Mouse (Mus musculus) heart, postnatal 4 days (tissue): Measurements from ENCODE around the gene Gm9903. TPM values are rescaled to one million over a fixed set of nuclear protein-coding genes. Genes with fewer than 3 reads are reported as not detected.
A peak's percentile ranks its signal among the peaks of the same experiment; 100 is the strongest.

Experiments used
- DNase-seq: peaks from one replicate; pipeline ENCODE4 v3.0.0; 2021
- total RNA-seq, 2 experiments: library from RNA; stranded (reverse); gene quantifications; 2 replicates each; pipeline ENCODE4 v1.2.3; 2021

The Gm9903 gene
- 1 to 10 TPM; 1.2 to 1.5 TPM for total RNA-seq

GRCm38 (mm10) chr5:33629301-33629987, at the start of gene Gm9903, which contains the start of gene Fam53a:
TSS of gene Gm9903 (plus strand) at chr5:33629925.
TSS of gene Fam53a (minus strand) at chr5:33629635.
- peak; percentile 100 for DNase-seq

DNA sequence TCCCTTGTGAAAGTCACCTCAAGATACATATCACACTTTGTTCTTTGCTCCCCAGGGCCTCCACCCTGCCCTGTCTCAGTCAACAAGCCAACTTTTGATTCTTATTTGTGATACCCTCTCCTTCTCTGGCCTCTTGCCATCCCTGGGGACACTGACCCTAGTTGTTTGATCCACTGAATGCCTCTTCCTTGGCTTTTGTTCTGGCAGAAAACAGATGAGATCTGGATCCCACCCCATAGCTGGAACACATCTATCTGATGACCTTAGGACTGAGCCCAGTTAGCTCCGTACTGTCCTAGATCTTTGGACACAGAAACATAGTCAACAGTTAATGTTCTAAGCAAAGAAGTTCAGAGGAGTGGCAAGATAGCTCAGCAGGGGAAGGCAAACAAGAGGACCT, 49.4 kb upstream of the Gm9903 start:
- DNase-seq: no peak

DNA sequence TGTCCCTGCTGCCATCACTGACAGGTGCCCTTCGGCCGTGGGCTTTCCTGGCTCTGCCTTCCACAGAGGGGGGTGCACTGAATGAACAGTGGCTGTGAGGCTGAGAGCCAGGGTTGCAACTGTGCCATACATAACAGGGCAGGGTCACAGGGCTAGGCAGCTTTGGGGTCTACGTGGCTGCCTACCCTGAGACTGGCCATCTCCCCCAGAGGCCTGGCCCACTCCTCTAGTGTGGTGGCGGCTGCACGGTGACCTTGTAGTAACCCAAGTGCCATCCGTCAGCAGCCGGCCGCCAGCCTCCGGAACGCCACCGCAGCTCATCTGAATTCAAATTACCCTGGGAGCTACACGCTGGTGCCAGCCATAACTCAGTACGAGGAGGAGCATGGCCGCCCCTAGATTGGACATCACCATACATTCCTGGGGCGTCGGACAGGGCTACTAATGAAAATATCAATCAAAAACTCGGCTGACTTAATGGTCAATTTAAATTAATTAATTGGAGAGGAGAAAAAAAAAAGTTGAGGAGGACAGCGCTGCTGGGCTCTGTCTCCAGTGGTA, 42.1 kb upstream of the Gm9903 start:
- no peak for DNase-seq

DNA sequence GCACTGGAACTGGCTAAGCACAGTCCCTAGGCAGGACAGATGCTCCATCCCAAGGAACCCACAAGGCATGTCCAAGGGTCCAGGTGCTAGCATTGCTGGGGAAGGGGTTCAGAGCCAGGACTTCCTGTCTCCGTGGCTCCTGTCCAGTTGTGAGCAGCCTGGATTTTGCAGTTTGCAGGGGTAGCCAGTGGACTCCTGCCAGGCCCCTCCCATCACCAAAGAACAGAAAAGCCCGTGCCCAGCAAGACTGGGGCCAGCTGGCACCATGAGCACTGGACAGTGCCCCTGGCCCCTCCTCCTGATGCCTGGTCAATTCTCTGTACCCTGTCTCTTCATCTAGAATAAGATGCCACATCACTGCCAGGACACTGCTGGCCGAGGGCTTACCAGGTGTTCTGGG, 41.7 kb upstream of the Gm9903 start:
- DNase-seq: no peak

- peak; percentile 84 for DNase-seq
These were observed 40.4 kb upstream of the Gm9903 start for GRCm38 (mm10) chr5:33589221-33589888.

DNA sequence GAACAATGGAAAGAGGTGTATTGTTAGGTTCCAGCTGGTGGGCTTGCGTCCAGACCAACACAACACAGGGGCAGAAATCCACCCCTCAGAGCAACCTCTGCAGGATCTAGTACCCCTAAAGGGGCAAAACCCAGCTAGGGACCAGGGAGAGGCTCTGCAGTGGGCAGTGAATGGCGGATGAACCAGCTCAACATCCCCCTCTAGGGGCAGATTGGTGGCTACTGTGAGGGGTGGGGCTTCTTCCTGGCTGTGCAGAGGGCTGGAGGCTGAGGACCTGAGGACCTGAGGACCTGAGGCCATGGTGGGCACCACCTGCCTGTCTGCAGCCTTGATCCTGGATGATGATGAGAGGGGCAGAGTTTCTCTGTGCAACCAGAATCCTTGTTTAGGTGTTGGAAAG, 36.1 kb upstream of the Gm9903 start:
- peak; percentile 13 for DNase-seq

GRCm38 (mm10) chr5:33605314-33605713, 24.4 kb upstream of the Gm9903 start:
- DNase-seq: no peak

DNA sequence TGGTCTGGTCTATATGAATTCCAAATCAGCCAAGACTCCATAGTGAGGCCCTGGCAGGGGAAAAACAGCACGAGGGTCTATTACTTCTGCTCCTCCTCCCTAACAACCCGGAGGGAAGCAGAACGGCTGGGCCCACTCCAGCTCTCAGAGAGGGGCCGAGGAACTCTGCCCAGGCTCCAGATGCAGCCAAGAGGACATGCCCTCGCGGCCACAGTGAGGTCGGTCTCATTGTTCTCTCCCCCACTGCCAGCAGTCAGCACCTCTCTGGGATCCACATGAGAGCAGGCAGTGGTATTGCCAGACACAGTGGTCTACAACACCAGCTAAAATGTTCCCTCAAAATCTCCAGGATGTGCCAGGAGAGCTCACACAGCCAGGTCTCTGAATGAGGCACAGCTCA, 23.1 kb upstream of the Gm9903 start:
- DNase-seq: no peak

DNA sequence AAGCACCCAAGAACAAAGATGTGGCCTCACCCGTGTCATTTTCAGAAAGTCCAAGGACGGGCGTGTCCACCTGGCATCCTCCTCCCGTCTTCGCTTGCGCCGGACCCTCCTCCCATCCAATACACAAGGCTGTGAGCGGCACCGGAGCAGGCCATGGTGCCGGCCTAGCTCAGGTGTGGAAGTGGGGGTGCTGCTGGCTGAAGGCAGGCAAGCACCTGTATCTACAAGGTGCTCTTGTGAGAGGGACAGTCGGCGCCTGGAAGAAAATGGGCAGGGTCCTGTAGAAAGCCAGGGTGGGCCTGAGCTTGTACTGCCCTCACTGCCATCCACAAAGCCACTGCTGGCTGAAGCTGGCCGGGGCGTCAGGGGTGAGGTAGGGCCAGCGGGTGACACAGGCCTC, 22.3 kb upstream of the Gm9903 start:
- no peak for DNase-seq

DNA sequence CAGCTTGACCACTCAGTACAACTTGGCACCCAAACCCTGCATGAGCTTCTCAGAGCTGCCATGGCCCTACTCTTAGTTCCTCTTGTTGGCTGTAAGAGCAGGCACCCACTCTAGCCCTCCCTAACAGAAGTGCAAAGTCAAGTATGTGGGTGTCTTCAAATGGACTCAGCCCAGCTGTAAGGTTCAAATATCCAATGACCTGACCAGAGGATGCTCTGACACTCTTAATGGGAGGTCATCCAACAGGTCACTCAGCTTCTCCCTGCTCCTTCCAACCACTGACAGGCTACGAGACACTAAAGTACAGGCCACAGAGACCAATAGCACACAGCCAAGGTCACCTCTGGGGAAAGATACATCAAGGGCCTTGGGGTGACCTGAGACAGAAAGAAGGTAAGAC, 20.5 kb upstream of the Gm9903 start:
- DNase-seq: no peak

GRCm38 (mm10) chr5:33611795-33612194, 17.9 kb upstream of the Gm9903 start:
- DNase-seq: no peak

DNA sequence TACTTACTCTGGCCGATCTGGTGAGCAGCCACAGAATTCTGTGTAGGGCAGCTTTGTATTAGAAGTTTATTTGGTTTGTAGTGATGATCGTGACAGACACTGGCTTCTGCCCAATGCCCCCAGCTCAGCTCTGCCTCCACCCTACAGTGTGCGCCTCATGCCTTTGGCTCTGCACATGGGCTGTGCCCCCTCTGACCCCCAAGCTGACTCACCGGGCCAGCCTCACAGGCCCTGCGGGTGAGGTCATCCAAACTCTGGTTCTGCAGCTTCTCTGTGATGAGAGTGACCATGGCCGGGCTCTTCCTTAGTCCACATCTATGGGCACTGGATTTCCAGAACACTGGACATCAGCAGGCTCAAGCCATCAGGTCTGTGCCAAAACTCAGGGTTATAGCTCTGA, 15.3 kb upstream of the Gm9903 start:
- DNase-seq: no peak

DNA sequence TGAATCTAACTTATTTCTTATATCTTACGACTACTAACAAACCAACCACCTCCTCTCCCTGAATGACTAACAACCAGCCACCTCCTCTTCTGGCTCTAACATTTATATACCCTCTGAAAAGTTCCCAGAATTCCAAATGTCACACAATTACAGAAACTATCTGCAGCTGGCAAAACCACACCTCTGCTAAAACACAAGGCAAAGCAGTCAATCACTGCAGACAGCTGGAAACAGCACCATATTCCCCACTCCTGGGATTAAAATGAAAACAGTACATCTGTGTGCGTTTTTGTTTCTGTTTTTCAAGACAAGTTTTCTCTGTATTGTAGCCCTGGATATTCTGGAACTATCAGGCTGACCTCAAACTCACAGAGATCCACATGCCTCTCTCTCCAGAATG, 7.1 kb upstream of the Gm9903 start:
- DNase-seq: no peak

- DNase-seq: no peak
These were observed 6.0 kb upstream of the Gm9903 start for GRCm38 (mm10) chr5:33623766-33624165.

DNA sequence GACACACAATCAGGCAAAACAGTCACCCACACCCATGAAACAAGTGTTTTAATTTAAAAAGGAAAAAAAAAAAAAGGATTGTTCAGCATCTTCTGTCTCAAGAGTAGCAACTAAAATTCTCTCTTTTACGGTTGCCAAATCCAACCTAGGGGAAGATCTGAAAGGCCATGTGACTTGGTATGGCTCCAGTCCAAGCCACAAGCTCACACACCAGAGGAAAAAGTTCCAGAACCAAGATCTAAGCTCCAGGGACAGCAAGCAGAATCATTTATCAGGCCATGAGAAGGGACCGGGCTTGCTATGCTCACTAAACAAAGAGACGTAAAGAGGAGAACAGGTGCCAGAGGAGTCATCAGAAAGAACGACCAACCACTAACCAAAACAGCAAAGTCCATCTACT, 1.8 kb upstream of the Gm9903 start:
- no peak for DNase-seq

GRCm38 (mm10) chr5:33628820-33629300, 865 bp upstream of the Gm9903 start:
- peak; percentile 61 for DNase-seq

DNA sequence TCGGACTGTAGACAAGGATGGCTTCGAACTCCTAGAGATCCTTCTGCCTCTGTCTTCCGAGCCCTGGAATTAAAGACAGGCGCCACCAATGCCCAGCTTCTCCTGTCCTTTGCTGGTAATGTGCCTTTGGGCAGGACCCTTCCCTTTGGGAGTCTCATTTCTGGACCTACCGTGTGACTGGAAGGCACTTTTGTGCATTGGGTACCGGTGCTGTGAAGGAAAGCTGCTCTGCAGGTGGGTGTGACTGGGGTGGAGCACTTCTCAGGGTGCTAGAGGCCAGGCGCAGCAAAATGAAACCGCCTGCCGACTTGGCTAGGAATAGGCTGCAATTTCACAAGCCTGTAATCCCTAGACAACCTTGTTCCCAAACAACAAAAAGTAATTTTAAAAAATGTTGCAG, 336 bp downstream of the Gm9903 start:
- DNase-seq: no peak

- DNase-seq: no peak
These were observed 890 bp downstream of the Gm9903 start for GRCm38 (mm10) chr5:33630615-33631014.

GRCm38 (mm10) chr5:33632526-33632925, 2.8 kb downstream of the Gm9903 start:
- no peak for DNase-seq

- no peak for DNase-seq
These were observed 5.6 kb downstream of the Gm9903 start for GRCm38 (mm10) chr5:33635361-33635760.

DNA sequence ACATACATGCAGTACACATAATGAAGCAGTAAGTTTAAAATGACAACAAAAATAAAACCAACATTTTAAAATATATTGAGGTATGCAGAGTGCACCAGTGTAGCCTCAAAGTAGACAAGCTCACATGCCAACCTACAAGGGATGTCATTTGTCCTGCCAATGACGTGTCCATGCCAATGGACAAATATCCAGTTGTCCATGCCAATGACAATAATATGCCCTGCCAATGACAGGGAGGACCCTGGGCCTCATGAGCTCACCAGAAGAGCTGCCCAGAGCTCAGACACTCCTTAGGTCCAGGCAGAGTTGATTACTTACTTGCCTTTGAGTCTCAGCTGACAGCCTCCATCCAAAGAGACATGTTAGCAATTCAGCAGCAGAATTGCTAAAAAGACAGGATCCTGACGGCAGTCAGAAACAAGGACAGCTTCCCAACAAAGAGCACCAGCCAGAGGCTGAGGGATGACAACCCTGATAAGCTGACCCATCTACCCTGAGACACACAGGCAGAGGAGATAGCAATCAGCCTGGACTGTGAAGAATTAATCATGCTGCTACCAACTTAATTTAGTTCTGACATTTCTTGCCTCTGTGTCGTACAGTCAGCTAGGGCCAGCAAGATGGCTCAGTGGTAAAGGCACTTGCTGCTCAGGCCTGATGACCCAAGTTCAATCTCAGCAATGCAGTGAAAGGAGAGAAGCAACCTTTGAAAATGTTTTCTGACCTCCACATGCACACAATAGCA, 8.1 kb downstream of the Gm9903 start:
- no peak for DNase-seq

DNA sequence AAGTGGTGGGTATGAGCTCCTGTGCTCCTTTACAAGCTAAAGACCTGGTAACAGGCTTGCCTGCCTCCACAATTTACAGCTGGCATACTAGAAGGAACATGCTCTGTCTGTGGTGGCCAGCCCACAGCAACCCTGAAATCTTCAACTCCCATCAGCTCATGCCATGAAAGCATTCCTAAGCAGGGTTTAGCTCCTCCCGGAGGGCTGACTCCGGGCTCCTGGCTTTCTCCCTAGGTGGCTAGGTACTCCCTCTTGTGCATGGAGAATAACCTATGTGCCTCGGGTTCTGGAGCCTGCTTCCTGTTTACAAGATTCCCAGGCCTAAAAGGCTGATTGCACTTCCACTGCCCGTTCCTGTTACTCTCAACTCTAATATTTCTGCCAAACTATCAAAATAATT, 9.1 kb downstream of the Gm9903 start:
- no peak for DNase-seq

DNA sequence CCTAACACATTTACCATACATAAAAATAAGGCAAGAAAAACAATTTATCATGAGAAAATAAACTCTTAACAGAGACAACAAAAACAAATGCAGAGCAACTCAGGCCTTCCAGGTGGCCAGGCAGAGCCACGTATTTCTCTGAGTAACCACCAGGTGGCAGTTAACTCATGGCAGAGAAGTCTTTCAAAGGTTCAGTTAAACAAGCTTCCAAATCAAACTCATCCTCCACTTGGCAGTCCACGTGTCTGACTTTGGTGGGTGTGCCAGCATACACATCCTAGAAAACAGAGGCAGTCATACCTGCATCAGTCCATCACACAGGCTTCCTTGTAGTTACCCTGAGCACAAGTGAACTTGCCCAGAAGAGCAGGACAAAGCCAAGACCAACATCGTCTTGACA, 10.9 kb downstream of the Gm9903 start:
- peak; percentile 66 for DNase-seq
